Mouse (Mus musculus): Measurements from ENCODE around the gene Nat8f5.

- TF ChIP-seq CTCF (IDR thresholded peaks at IDR 0.05; ENCODE audit: low read depth) (no peak), EP300 (IDR thresholded peaks at IDR 0.05; ENCODE audit: low read depth) (no peak)
These were observed 17.9 kb upstream of the Nat8f5 start for GRCm38 (mm10) chr6:85838674-85839073.
